Mouse (Mus musculus): ENCODE results near the gene Ptpn13.

Ptpn13 gene

DNA sequence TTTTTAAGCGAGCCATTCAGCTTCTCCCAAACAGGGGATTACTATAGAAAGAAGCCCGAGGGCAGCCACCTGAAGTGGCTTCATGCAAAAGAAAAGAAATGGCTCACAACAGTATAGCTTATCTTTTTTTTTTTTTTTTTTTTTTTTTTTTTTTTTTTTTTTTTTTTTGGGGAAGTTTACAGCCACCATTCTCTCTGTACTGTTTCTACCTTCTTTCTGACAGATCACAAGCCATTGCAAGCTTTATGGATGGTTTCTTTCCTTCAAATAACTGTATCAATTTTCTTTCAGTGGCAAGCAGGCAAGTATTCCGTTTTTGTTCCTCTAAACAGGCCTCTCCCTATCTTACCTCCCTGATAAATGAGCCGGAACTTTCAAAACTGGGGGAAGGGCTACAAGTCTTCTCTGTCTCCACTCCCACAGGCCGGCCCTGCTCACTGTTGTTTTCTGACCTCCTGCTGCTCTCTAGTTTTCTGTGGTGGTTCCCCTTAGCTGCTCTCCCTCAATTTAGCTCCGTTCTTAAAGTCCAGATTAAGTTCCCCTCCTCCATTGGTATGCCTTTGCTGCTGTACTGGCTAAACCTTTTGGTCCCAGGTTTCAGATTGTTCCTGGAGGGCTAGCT is 1.6 kb upstream of the Ptpn13 start:
- peak; percentile 77 for DNase-seq (ENCODE audit: low spot score)

DNA sequence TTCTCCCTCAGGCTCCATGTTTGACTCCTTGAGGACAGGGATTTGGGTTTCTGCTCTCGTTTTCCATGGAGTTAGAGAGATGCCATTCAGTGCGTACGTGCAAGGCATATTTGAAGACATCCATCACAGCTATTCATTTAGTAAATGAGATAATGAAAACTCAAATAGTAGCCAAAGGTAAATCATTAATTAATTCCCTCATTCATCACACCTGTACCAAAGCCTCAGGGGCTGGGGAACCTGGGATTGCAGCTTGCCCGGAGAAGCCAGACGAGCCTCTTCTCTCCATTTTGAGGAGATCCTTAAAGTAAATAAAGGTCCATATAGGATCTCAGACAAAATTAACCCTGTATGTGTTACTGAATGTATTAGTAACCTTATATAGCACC is 1.1 kb upstream of the Ptpn13 start:
- DNase-seq (ENCODE audit: low spot score) = no peak

- peak; percentile 62 for DNase-seq (ENCODE audit: low spot score)
These were observed 505 bp downstream of the Ptpn13 start for GRCm38 (mm10) chr5:103425363-103426031.

- no peak for DNase-seq (ENCODE audit: low spot score)
These were observed 1.3 kb downstream of the Ptpn13 start for GRCm38 (mm10) chr5:103426250-103426649.

- DNase-seq (ENCODE audit: low spot score) = no peak
These were observed 6.0 kb downstream of the Ptpn13 start for GRCm38 (mm10) chr5:103430986-103431385.

GRCm38 (mm10) chr5:103431479-103431878 is 6.5 kb downstream of the Ptpn13 start:
- no peak for DNase-seq (ENCODE audit: low spot score)

GRCm38 (mm10) chr5:103436039-103436944 is 11.3 kb downstream of the Ptpn13 start:
- peak; percentile 55 for DNase-seq (ENCODE audit: low spot score)

- DNase-seq (ENCODE audit: low spot score) = no peak
These were observed 12.7 kb downstream of the Ptpn13 start for GRCm38 (mm10) chr5:103437714-103438113.

DNA sequence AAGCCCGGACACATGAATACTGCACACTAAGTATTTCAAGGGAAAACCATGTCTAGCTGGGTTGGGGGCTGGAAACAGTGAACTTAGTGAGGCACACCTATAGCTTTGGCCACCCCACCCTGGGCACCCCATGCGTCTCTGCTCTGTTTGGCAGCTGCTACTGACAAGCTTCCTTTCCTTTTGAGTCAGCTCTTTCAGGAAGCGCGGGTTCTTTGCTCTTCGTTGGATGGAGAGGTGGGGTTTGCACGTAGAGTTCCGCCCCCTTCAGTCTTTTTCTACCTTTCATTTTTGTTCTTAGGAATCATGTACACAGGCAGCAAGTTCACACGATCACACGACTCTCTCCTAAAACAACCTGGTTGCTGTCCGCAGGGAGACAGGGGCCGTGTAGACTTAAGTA is 14.2 kb downstream of the Ptpn13 start:
- DNase-seq (ENCODE audit: low spot score) = no peak

GRCm38 (mm10) chr5:103440418-103441276 is 15.7 kb downstream of the Ptpn13 start:
- no peak for DNase-seq (ENCODE audit: low spot score)

DNA sequence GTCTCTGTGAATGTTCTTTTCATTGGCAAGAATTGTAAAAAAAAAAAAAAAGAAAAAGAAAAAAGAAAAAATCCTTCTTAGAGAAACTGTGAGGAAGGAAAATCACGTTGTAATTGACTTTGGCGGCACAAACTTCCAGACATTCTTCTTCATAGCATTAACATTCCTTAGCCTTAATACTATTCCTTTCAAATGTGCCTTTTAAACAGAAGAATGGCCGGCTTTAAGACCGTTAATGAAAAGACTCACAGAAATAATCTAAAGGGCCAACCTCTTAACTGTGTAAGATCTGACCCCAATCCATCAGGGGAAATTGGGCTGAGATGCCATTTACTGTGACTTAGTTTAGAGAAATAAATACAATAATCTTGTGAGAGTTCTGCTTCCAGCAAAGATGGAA is 16.7 kb downstream of the Ptpn13 start:
- no peak for DNase-seq (ENCODE audit: low spot score)

- no peak for DNase-seq (ENCODE audit: low spot score)
These were observed 17.3 kb downstream of the Ptpn13 start for GRCm38 (mm10) chr5:103442269-103442688.

DNA sequence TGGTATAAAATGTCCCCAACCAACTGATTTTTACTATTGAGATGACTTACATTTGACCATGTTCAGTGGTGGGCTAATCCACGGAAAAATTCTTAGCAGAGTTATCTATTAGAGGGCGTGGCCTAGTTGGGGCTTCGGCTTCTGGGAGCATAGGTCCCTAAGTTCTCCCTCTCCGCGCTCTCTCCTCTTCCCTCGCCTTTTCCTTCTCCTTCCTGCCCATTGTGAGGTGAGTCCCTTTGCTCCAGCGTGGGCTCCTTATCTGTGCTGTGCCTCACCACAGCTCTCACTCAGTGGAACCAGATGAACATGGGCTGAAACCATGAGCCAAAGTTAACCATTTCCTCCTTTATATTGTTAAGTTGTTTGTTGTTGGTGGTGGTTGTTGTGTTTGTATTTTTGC is 17.9 kb downstream of the Ptpn13 start:
- no peak for DNase-seq (ENCODE audit: low spot score)

DNA sequence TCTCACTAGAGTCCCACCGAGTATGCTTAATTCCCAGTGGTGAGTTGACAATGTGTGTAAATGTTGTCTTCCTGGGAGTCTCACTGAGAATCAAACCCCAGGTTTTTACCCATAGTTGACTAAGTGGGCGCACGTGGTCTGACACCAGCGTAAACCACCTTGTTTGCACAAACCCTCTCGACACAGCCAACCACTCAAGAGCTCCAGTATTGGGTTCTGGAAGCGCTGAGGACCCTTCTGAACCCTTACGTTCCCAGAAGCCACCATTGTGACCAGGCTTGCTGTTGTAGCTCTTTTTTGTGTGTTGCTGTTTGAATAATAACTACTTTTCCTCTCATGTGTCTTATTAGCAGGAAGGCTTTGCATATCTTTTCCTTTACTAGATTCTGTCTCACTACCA is 20.4 kb downstream of the Ptpn13 start:
- no peak for DNase-seq (ENCODE audit: low spot score)

- peak; percentile 40 for DNase-seq (ENCODE audit: low spot score)
These were observed 22.9 kb downstream of the Ptpn13 start for GRCm38 (mm10) chr5:103447806-103448416.

GRCm38 (mm10) chr5:103448470-103448869 is 23.5 kb downstream of the Ptpn13 start:
- peak; percentile 43 for DNase-seq (ENCODE audit: low spot score)

DNA sequence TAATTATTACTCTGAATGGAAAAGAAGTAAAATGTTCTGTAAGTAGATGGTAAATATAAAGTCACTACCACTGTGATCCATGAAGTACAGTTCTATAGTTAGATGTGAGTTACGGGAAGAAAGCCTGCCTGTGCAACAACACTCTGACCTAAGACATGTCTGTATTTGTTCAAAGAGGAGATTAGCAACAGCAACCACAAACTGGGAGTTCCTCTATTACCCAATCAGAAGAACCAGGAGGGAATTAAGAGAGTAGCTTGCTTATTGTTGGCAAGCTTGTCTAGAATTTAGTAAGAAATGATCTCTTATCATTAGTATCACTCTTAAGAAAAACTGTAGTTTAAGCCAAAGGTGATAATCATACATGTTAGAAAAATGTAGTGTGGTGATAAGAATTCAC is 25.7 kb downstream of the Ptpn13 start:
- no peak for DNase-seq (ENCODE audit: low spot score)

- no peak for DNase-seq (ENCODE audit: low spot score)
These were observed 28.6 kb downstream of the Ptpn13 start for GRCm38 (mm10) chr5:103453361-103454140.

GRCm38 (mm10) chr5:103456794-103457193 is 31.8 kb downstream of the Ptpn13 start:
- no peak for DNase-seq (ENCODE audit: low spot score)

DNA sequence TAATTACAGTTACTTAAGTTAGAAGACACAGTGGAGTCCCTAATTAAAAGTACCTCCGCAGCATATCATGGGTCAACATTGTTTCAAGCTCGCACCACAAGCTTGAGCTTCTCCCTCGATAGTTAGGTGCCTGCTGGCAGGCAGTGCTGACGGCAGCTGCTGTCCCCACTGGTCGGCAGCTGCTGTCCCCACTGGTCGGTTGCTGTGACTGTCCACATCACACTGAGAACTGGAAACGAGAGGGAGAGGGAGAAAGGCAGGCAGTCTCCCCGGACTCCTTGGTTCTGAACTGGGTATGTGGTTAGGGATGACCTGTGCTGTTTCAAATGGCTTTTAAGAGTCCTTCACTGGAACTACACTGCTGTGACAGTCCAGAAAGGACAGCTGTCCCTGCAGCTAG is 33.4 kb downstream of the Ptpn13 start:
- DNase-seq (ENCODE audit: low spot score) = no peak
